Mouse (Mus musculus) inflammation-experienced regulatory T-cells (primary cell): Measurements from ENCODE around the gene Wipf1. TPM values are rescaled to one million over a fixed set of nuclear protein-coding genes. Genes with fewer than 3 reads are reported as not detected.

Source experiments
- polyA plus RNA-seq, 2 experiments: library from polyadenylated mRNA; unstranded; fragments of 100-300 nt; shearing (Covaris generic); gene quantifications; one replicate each; pipeline ENCODE4 v1.2.1; 2017

The Wipf1 gene
- 100 to 1,000 TPM in 1 of 2 experiments, 10 to 100 TPM in 1; 98.0 to 111 TPM for polyA plus RNA-seq

GRCm38 (mm10) chr2:73529356-73530330 lies at the start of gene Wipf1:
Wipf1 (minus strand) TSS chr2:73529734.

GRCm38 (mm10) chr2:73386356-73387046 lies 143.0 kb downstream of the Wipf1 start, which contains the start of gene Gpr155:
Gpr155 (minus strand) TSS chr2:73386572.

Other genes with a start within 250 kb of the Wipf1 start
- gene Scrn3, start 217.1 kb downstream of the Wipf1 start, polyA plus RNA-seq = 10 to 100 TPM in 1 of 2 experiments, 1 to 10 TPM in 1; 9.5 to 17.9 TPM
- gene Cir1, start 217.0 kb downstream of the Wipf1 start, polyA plus RNA-seq = 10 to 100 TPM; 24.8 to 26.6 TPM
- 10 to 100 TPM; 18.8 to 26.6 TPM for gene Gpr155, start 143.2 kb downstream of the Wipf1 start, polyA plus RNA-seq
- not detected for gene Chrna1, start 50.6 kb upstream of the Wipf1 start, polyA plus RNA-seq
- under 1 TPM in 1 of 2 experiments, not detected in 1; 0.92 TPM for gene Chn1, start 245.6 kb upstream of the Wipf1 start, polyA plus RNA-seq